Mouse (Mus musculus): Measurements from ENCODE around the gene Tnfrsf22. TPM values are rescaled to one million over a fixed set of nuclear protein-coding genes. Genes with fewer than 3 reads are reported as not detected.
"Not testable (repeated sequence)": the region's sequence is repeated elsewhere in the genome, so short reads cannot be mapped to it uniquely, and the experiment has no call there.

Gene Tnfrsf22
- polyA plus RNA-seq, 1 experiment from 2014 or later = 2.8 TPM

DNA sequence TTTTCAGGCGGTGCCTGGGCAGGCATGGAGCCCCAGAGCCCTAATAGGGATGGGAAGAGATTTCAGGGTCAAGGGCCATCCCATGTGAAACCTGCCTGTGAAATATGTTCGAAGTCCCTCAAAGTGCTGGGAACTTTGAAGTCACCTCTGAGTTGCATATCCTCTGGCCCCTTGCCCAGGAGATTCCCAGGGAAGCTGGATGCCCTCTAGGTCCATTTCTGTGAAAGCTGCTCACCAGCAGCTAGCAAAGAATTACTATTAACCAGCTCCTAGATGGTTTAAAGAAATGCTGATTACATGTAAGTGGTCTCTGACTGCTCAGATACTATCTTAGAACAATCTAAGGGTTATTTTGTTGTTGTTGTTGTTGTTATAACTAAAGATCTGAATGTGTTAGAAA lies 35.1 kb upstream of the Tnfrsf22 start:
- 61% methylated on average over 2 of the region's 2 CpGs for WGBS
- ATAC-seq (ENCODE audit: insufficient number of reproducible peaks, low FRiP score); H3K4me1 ChIP-seq (replicated peaks); H3K9ac ChIP-seq; H3K4me3 ChIP-seq; H3K27me3 ChIP-seq (replicated peaks); H3K9me3 ChIP-seq (replicated peaks); H3K4me2 ChIP-seq; H3K27ac ChIP-seq (ENCODE audit: poor library complexity, severe bottlenecking): not testable (repeated sequence)
- H3K36me3 ChIP-seq = peaks cover 24% of the 10 kb centered on the region

- H3K9me3 ChIP-seq (replicated peaks) = no peaks in the 10 kb centered on the region
- H3K4me1 ChIP-seq (replicated peaks) = no peaks in the 10 kb centered on the region
- H3K27me3 ChIP-seq (replicated peaks) = no peaks in the 10 kb centered on the region
- no peak overlapping the region for H3K27ac ChIP-seq (ENCODE audit: poor library complexity, severe bottlenecking)
- ATAC-seq (ENCODE audit: insufficient number of reproducible peaks, low FRiP score) = no peak
- no peaks in the 10 kb centered on the region for H3K36me3 ChIP-seq
- no peak overlapping the region for H3K4me3 ChIP-seq
- no peak overlapping the region for H3K9ac ChIP-seq
- no peak overlapping the region for H3K4me2 ChIP-seq
- WGBS = 76% methylated on average over 1 of the region's 1 CpGs
Measured at GRCm38 (mm10) chr7:143681566-143681965, 32.1 kb upstream of the Tnfrsf22 start.

- H3K36me3 ChIP-seq; H3K4me2 ChIP-seq; H3K9me3 ChIP-seq (replicated peaks); H3K27me3 ChIP-seq (replicated peaks); H3K4me1 ChIP-seq (replicated peaks); H3K27ac ChIP-seq (ENCODE audit: poor library complexity, severe bottlenecking); H3K9ac ChIP-seq; ATAC-seq (ENCODE audit: insufficient number of reproducible peaks, low FRiP score); H3K4me3 ChIP-seq: not testable (repeated sequence)
- WGBS = 46% methylated on average over 2 of the region's 2 CpGs
Measured at GRCm38 (mm10) chr7:143680836-143681235, 31.4 kb upstream of the Tnfrsf22 start.

GRCm38 (mm10) chr7:143679650-143680049 lies 30.2 kb upstream of the Tnfrsf22 start:
- H3K4me3 ChIP-seq; H3K36me3 ChIP-seq; H3K9ac ChIP-seq; H3K9me3 ChIP-seq (replicated peaks); ATAC-seq (ENCODE audit: insufficient number of reproducible peaks, low FRiP score); H3K27me3 ChIP-seq (replicated peaks); H3K27ac ChIP-seq (ENCODE audit: poor library complexity, severe bottlenecking); H3K4me1 ChIP-seq (replicated peaks); H3K4me2 ChIP-seq: not testable (repeated sequence)
- 76% methylated on average over 2 of the region's 2 CpGs for WGBS

DNA sequence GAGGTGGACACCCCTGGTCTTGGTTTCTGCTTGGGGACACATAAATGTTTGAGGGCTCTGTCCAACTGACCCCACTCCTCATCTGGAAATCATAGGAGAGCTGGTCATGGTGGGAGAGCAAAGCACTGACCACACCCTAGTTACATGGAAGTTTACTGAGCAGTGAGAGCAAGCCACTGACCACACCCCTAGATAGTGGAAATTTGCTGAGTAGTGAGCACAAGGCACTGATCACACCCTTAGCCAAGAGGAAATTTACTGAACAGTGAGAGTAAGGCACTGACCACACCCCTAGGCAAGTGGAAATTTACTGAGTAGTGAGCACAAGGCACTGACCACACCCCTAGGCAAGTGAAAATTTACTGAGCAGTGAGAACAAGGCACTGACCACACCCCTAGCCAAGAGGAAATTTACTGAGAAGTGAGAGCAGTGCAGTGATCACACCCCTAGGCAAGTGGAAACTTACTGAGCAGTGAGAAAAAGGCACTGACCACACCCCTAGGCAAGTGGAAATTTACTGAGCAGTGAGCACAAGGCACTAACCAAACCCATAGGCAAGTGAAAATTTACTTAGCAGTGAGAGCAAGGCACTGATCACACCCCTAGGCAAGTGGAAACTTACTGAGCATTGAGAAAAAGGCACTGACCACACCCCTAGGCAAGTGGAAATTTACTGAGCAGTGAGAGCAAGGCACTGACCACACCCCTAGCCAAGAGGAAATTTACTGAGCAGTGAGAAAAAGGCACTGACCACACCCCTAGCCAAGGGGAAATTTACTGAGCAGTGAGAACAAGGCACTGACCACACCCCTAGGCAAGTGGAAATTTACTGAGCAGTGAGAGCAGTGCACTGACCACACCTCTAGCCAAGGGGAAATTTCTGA lies 17.2 kb upstream of the Tnfrsf22 start:
- Histone ChIP-seq H3K36me3 (no peaks in the 10 kb centered on the region), H3K27ac (ENCODE audit: poor library complexity, severe bottlenecking) (no peak overlapping the region), H3K4me1 (replicated peaks) (no peaks in the 10 kb centered on the region), H3K4me2 (no peak overlapping the region), H3K4me3 (no peak overlapping the region), H3K27me3 (replicated peaks) (no peaks in the 10 kb centered on the region), H3K9me3 (replicated peaks) (0 out of 2 replicates have a peak, but pooled peaks cover 3% of the 10 kb centered on the region), H3K9ac (no peak overlapping the region)
- ATAC-seq (ENCODE audit: insufficient number of reproducible peaks, low FRiP score) = no peak

DNA sequence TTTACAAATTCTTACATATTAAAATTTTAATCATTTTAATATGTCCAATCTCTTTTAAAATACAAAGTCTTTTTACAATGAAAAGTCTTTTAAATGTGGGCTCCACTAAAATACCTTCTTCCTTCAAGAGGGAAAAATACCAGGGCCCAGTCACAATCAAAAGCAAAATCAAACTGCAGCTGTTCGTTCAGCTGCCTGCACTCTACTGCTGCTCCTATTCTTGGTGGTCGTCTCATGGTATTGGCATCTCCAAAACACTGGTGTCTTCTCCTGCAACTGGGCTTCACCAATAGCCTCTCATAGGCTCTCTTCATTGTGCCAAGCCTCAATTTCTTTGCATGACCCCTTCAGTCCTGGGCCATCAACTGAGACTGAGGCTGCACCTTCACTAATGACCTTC lies 14.0 kb upstream of the Tnfrsf22 start:
- ATAC-seq (ENCODE audit: insufficient number of reproducible peaks, low FRiP score) = no peak
- H3K4me3 ChIP-seq = no peak overlapping the region
- no peaks in the 10 kb centered on the region for H3K36me3 ChIP-seq
- WGBS = 71% methylated on average over 2 of the region's 2 CpGs
- no peak overlapping the region for H3K27ac ChIP-seq (ENCODE audit: poor library complexity, severe bottlenecking)
- H3K4me1 ChIP-seq (replicated peaks) = no peaks in the 10 kb centered on the region
- no peak overlapping the region for H3K4me2 ChIP-seq
- H3K9me3 ChIP-seq (replicated peaks) = 0 out of 2 replicates have a peak, but pooled peaks cover 3% of the 10 kb centered on the region
- H3K9ac ChIP-seq = no peak overlapping the region
- H3K27me3 ChIP-seq (replicated peaks) = no peaks in the 10 kb centered on the region

DNA sequence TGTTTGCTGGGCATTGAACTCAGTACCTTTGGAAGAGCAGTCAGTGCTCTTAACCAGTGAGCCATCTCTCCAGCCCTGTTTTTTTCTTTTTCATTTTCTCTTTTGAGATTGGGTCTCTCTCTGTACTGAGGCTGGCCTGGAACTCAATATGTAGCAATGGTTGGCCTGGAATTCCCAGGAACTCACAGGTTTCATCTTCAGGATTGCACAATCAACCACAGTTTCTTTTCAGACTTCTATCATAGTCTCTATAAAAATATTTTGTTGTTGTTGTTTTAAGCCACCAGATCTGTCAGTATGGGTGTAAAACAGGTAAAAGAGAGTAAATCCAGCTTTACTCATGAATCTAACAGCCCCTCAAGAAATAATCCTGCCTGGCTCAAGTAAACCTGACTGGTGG lies 11.3 kb upstream of the Tnfrsf22 start:
- no peaks in the 10 kb centered on the region for H3K36me3 ChIP-seq
- H3K27ac ChIP-seq (ENCODE audit: poor library complexity, severe bottlenecking) = no peak overlapping the region
- H3K4me2 ChIP-seq = no peak overlapping the region
- no peaks in the 10 kb centered on the region for H3K4me1 ChIP-seq (replicated peaks)
- H3K9me3 ChIP-seq (replicated peaks) = no peaks in the 10 kb centered on the region
- no peak overlapping the region for H3K4me3 ChIP-seq
- no peaks in the 10 kb centered on the region for H3K27me3 ChIP-seq (replicated peaks)
- no peak overlapping the region for H3K9ac ChIP-seq
- no peak for ATAC-seq (ENCODE audit: insufficient number of reproducible peaks, low FRiP score)

- not testable (repeated sequence) for H3K27me3 ChIP-seq (replicated peaks); H3K9me3 ChIP-seq (replicated peaks); H3K9ac ChIP-seq; H3K36me3 ChIP-seq; H3K27ac ChIP-seq (ENCODE audit: poor library complexity, severe bottlenecking); ATAC-seq (ENCODE audit: insufficient number of reproducible peaks, low FRiP score); H3K4me1 ChIP-seq (replicated peaks)
- peak overlapping the region; percentile 88 for H3K4me2 ChIP-seq
- H3K4me3 ChIP-seq = peak overlapping the region; percentile 58
- 58% methylated on average over 10 of the region's 10 CpGs for WGBS
Measured at GRCm38 (mm10) chr7:143649769-143650346, 397 bp upstream of the Tnfrsf22 start.

- H3K9ac ChIP-seq; H3K36me3 ChIP-seq; H3K4me2 ChIP-seq; H3K4me1 ChIP-seq (replicated peaks); ATAC-seq (ENCODE audit: insufficient number of reproducible peaks, low FRiP score); H3K27me3 ChIP-seq (replicated peaks); H3K9me3 ChIP-seq (replicated peaks); H3K4me3 ChIP-seq; H3K27ac ChIP-seq (ENCODE audit: poor library complexity, severe bottlenecking): not testable (repeated sequence)
- 79% methylated on average over 2 of the region's 2 CpGs for WGBS
Measured at GRCm38 (mm10) chr7:143643949-143644348, 5.5 kb downstream of the Tnfrsf22 start.

GRCm38 (mm10) chr7:143636674-143637073 lies 12.8 kb downstream of the Tnfrsf22 start:
- Histone ChIP-seq H3K9me3 (replicated peaks) (peaks cover 4% of the 10 kb centered on the region; the same call in 1 of the 2 replicates), H3K4me2 (no peak overlapping the region), H3K4me3 (no peak overlapping the region), H3K4me1 (replicated peaks) (no peaks in the 10 kb centered on the region), H3K27ac (ENCODE audit: poor library complexity, severe bottlenecking) (no peak overlapping the region), H3K36me3 (no peaks in the 10 kb centered on the region), H3K27me3 (replicated peaks) (no peaks in the 10 kb centered on the region), H3K9ac (no peak overlapping the region)
- ATAC-seq (ENCODE audit: insufficient number of reproducible peaks, low FRiP score) = no peak
- WGBS = 97% methylated on average over 1 of the region's 1 CpGs

- Histone ChIP-seq H3K9me3 (replicated peaks) (peaks cover 4% of the 10 kb centered on the region; the same call in 1 of the 2 replicates), H3K27ac (ENCODE audit: poor library complexity, severe bottlenecking) (no peak overlapping the region), H3K27me3 (replicated peaks) (no peaks in the 10 kb centered on the region), H3K4me1 (replicated peaks) (no peaks in the 10 kb centered on the region), H3K9ac (no peak overlapping the region), H3K4me3 (no peak overlapping the region), H3K36me3 (no peaks in the 10 kb centered on the region), H3K4me2 (no peak overlapping the region)
- ATAC-seq (ENCODE audit: insufficient number of reproducible peaks, low FRiP score) = no peak
- 52% methylated on average over 2 of the region's 2 CpGs for WGBS
Measured at GRCm38 (mm10) chr7:143631503-143631902, 18.0 kb downstream of the Tnfrsf22 start.

Measured in heart, embryonic 12.5 days (tissue).